Mouse (Mus musculus): ENCODE results near the gene Cys1.
"Not testable (repeated sequence)": the region's sequence is repeated elsewhere in the genome, so short reads cannot be mapped to it uniquely, and the experiment has no call there.

Cys1 gene

GRCm38 (mm10) chr12:24681286-24682023 is at the start of gene Cys1:
Gene Cys1, minus strand, starts transcription at chr12:24681813.
- peak; percentile 15 for DNase-seq (ENCODE audit: low spot score)

- peak; percentile 81 for DNase-seq (ENCODE audit: low spot score)
These were observed 42.8 kb upstream of the Cys1 start for GRCm38 (mm10) chr12:24724369-24724768.

GRCm38 (mm10) chr12:24723859-24724258 is 42.2 kb upstream of the Cys1 start:
- no peak for DNase-seq (ENCODE audit: low spot score)

- no peak for DNase-seq (ENCODE audit: low spot score)
These were observed 41.8 kb upstream of the Cys1 start for GRCm38 (mm10) chr12:24723434-24723833.

GRCm38 (mm10) chr12:24716721-24717301 is 35.2 kb upstream of the Cys1 start:
- DNase-seq (ENCODE audit: low spot score) = peak; percentile 75

GRCm38 (mm10) chr12:24715268-24715896 is 33.8 kb upstream of the Cys1 start:
- DNase-seq (ENCODE audit: low spot score) = no peak

- no peak for DNase-seq (ENCODE audit: low spot score)
These were observed 33.1 kb upstream of the Cys1 start for GRCm38 (mm10) chr12:24714579-24715255.

- DNase-seq (ENCODE audit: low spot score) = no peak
These were observed 30.8 kb upstream of the Cys1 start for GRCm38 (mm10) chr12:24712396-24712795.

GRCm38 (mm10) chr12:24710672-24711071 is 29.1 kb upstream of the Cys1 start:
- DNase-seq (ENCODE audit: low spot score) = peak; percentile 71

GRCm38 (mm10) chr12:24709831-24710508 is 28.4 kb upstream of the Cys1 start:
- peak; percentile 94 for DNase-seq (ENCODE audit: low spot score)

GRCm38 (mm10) chr12:24709409-24709808 is 27.8 kb upstream of the Cys1 start:
- DNase-seq (ENCODE audit: low spot score) = peak; percentile 54

GRCm38 (mm10) chr12:24708824-24709218 is 27.2 kb upstream of the Cys1 start:
- no peak for DNase-seq (ENCODE audit: low spot score)

GRCm38 (mm10) chr12:24707954-24708823 is 26.6 kb upstream of the Cys1 start, which contains the start of gene Rrm2:
Gene Rrm2, plus strand, starts transcription at chr12:24708241.
- peak; percentile 97 for DNase-seq (ENCODE audit: low spot score)

GRCm38 (mm10) chr12:24707480-24707802 is 25.8 kb upstream of the Cys1 start:
- peak; percentile 62 for DNase-seq (ENCODE audit: low spot score)

- DNase-seq (ENCODE audit: low spot score) = peak; percentile 86
These were observed 25.3 kb upstream of the Cys1 start for GRCm38 (mm10) chr12:24706764-24707479.

GRCm38 (mm10) chr12:24705502-24706263 is 24.1 kb upstream of the Cys1 start:
- no peak for DNase-seq (ENCODE audit: low spot score)

GRCm38 (mm10) chr12:24703013-24703412 is 21.4 kb upstream of the Cys1 start:
- no peak for DNase-seq (ENCODE audit: low spot score)

GRCm38 (mm10) chr12:24701621-24702020 is 20.0 kb upstream of the Cys1 start:
- DNase-seq (ENCODE audit: low spot score) = not testable (repeated sequence)

- no peak for DNase-seq (ENCODE audit: low spot score)
These were observed 18.0 kb upstream of the Cys1 start for GRCm38 (mm10) chr12:24699578-24699977.

- no peak for DNase-seq (ENCODE audit: low spot score)
These were observed 16.9 kb upstream of the Cys1 start for GRCm38 (mm10) chr12:24698514-24698913.
